Mouse (Mus musculus): ENCODE data around the gene Chd9.
"Not testable (repeated sequence)": the region's sequence is repeated elsewhere in the genome, so short reads cannot be mapped to it uniquely, and the experiment has no call there.

DNA sequence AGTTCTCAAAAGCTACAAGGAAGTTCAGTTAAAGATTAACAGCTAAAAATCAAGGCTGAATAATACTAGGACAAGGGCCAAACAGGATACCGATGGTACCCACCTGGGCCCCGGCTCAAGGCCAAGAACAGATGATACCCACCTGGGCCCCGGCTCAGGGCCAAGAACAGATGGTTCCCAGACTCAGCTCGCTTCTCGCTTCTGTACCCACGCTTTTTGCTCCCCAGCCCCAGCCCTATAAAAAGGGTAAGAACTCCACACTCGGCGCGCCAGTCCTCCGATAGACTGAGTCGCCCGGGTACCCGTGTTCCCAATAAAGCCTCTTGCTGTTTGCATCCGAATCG, 58.2 kb downstream of the Chd9 start:
- not testable (repeated sequence) for TF ChIP-seq GATA1, TAL1 (IDR thresholded peaks at IDR 0.05; ENCODE audit: low read length)

Data from erythroblast, embryonic 14.5 days (primary cell).